Mouse (Mus musculus): ENCODE data around the gene Trappc2l. TPM values are rescaled to one million over a fixed set of nuclear protein-coding genes. Genes with fewer than 3 reads are reported as not detected.

Trappc2l gene
- polyA plus RNA-seq, 1 experiment from 2014 or later: 46.3 TPM

GRCm38 (mm10) chr8:122585411-122585891 lies 26.0 kb upstream of the Trappc2l start:
- Histone ChIP-seq H3K27me3 (no peaks in the 10 kb centered on the region; the same call in 1 of the 2 replicates), H3K36me3 (no peaks in the 10 kb centered on the region), H3K9me3 (no peaks in the 10 kb centered on the region), H3K4me3 (no peak overlapping the region), H3K4me2 (replicated peaks) (no peak overlapping the region), H3K27ac (no peak overlapping the region), H3K4me1 (no peaks in the 10 kb centered on the region), H3K9ac (no peak overlapping the region)
- WGBS: 49% methylated on average over 14 of the region's 14 CpGs
- ATAC-seq (ENCODE audit: insufficient number of reproducible peaks, insufficient read depth, low FRiP score, low TSS enrichment): no peak

GRCm38 (mm10) chr8:122586171-122586570 lies 25.3 kb upstream of the Trappc2l start:
- WGBS: 47% methylated on average over 7 of the region's 7 CpGs
- ATAC-seq (ENCODE audit: insufficient number of reproducible peaks, insufficient read depth, low FRiP score, low TSS enrichment): no peak
- no peak overlapping the region for H3K4me2 ChIP-seq (replicated peaks)

GRCm38 (mm10) chr8:122586749-122587148 lies 24.7 kb upstream of the Trappc2l start:
- Histone ChIP-seq H3K4me1 (no peaks in the 10 kb centered on the region), H3K9ac (no peak overlapping the region), H3K4me2 (replicated peaks) (no peak overlapping the region), H3K36me3 (no peaks in the 10 kb centered on the region), H3K27me3 (no peaks in the 10 kb centered on the region; the same call in 1 of the 2 replicates), H3K4me3 (no peak overlapping the region), H3K27ac (no peak overlapping the region), H3K9me3 (no peaks in the 10 kb centered on the region)
- WGBS: 83% methylated on average over 10 of the region's 10 CpGs
- ATAC-seq (ENCODE audit: insufficient number of reproducible peaks, insufficient read depth, low FRiP score, low TSS enrichment): no peak

More at GRCm38 (mm10) chr8:122586171-122586570, 25.3 kb upstream of the Trappc2l start:
- H3K9me3 ChIP-seq: no peaks in the 10 kb centered on the region
- H3K27ac ChIP-seq: no peak overlapping the region
- H3K9ac ChIP-seq: no peak overlapping the region
- no peak overlapping the region for H3K4me3 ChIP-seq
- H3K36me3 ChIP-seq: no peaks in the 10 kb centered on the region
- no peaks in the 10 kb centered on the region; the same call in 1 of the 2 replicates for H3K27me3 ChIP-seq
- H3K4me1 ChIP-seq: no peaks in the 10 kb centered on the region

GRCm38 (mm10) chr8:122593240-122593639 lies 18.2 kb upstream of the Trappc2l start:
- Histone ChIP-seq H3K4me1 (no peaks in the 10 kb centered on the region), H3K36me3 (no peaks in the 10 kb centered on the region), H3K9ac (no peak overlapping the region), H3K4me2 (replicated peaks) (no peak overlapping the region), H3K27ac (no peak overlapping the region), H3K4me3 (no peak overlapping the region), H3K9me3 (no peaks in the 10 kb centered on the region), H3K27me3 (no peaks in the 10 kb centered on the region)
- ATAC-seq (ENCODE audit: insufficient number of reproducible peaks, insufficient read depth, low FRiP score, low TSS enrichment): no peak
- whole genome bisulfite sequencing: 68% methylated on average over 12 of the region's 12 CpGs

- WGBS: 72% methylated on average over 19 of the region's 19 CpGs
- H3K36me3 ChIP-seq: no peaks in the 10 kb centered on the region
- ATAC-seq (ENCODE audit: insufficient number of reproducible peaks, insufficient read depth, low FRiP score, low TSS enrichment): no peak
- H3K4me2 ChIP-seq (replicated peaks): no peak overlapping the region
- no peaks in the 10 kb centered on the region for H3K27me3 ChIP-seq
- H3K4me3 ChIP-seq: no peak overlapping the region
- no peak overlapping the region for H3K27ac ChIP-seq
- no peaks in the 10 kb centered on the region for H3K9me3 ChIP-seq
- no peaks in the 10 kb centered on the region for H3K4me1 ChIP-seq
- no peak overlapping the region for H3K9ac ChIP-seq
Observed at GRCm38 (mm10) chr8:122593783-122594507, 17.5 kb upstream of the Trappc2l start.

GRCm38 (mm10) chr8:122596031-122596430 lies 15.4 kb upstream of the Trappc2l start:
- no peak for ATAC-seq (ENCODE audit: insufficient number of reproducible peaks, insufficient read depth, low FRiP score, low TSS enrichment)
- Histone ChIP-seq H3K4me2 (replicated peaks) (no peak overlapping the region), H3K9me3 (no peaks in the 10 kb centered on the region), H3K36me3 (0 out of 2 replicates have a peak, but pooled peaks cover 6% of the 10 kb centered on the region), H3K27me3 (no peaks in the 10 kb centered on the region), H3K4me3 (no peak overlapping the region), H3K9ac (no peak overlapping the region), H3K4me1 (no peaks in the 10 kb centered on the region), H3K27ac (no peak overlapping the region)
- 49% methylated on average over 4 of the region's 4 CpGs for WGBS

- Histone ChIP-seq H3K4me2 (replicated peaks) (no peak overlapping the region), H3K9ac (no peak overlapping the region), H3K27me3 (no peaks in the 10 kb centered on the region), H3K4me1 (no peaks in the 10 kb centered on the region), H3K27ac (no peak overlapping the region), H3K9me3 (no peaks in the 10 kb centered on the region), H3K4me3 (no peak overlapping the region), H3K36me3 (0 out of 2 replicates have a peak, but pooled peaks cover 6% of the 10 kb centered on the region)
- ATAC-seq (ENCODE audit: insufficient number of reproducible peaks, insufficient read depth, low FRiP score, low TSS enrichment): no peak
- WGBS: 93% methylated on average over 9 of the region's 9 CpGs
Observed at GRCm38 (mm10) chr8:122600666-122601065, 10.8 kb upstream of the Trappc2l start.

- Histone ChIP-seq H3K9ac (no peak overlapping the region), H3K9me3 (no peaks in the 10 kb centered on the region), H3K4me1 (no peaks in the 10 kb centered on the region), H3K27ac (no peak overlapping the region), H3K36me3 (no peaks in the 10 kb centered on the region), H3K4me3 (no peak overlapping the region), H3K27me3 (no peaks in the 10 kb centered on the region), H3K4me2 (replicated peaks) (no peak overlapping the region)
- ATAC-seq (ENCODE audit: insufficient number of reproducible peaks, insufficient read depth, low FRiP score, low TSS enrichment): no peak
- WGBS: 67% methylated on average over 1 of the region's 1 CpGs
Observed at GRCm38 (mm10) chr8:122604640-122605039, 6.8 kb upstream of the Trappc2l start.

GRCm38 (mm10) chr8:122605367-122605766 lies 6.1 kb upstream of the Trappc2l start:
- WGBS: 78% methylated on average over 4 of the region's 4 CpGs
- Histone ChIP-seq H3K4me1 (peaks cover under 1% of the 10 kb centered on the region; the same call in 1 of the 2 replicates), H3K4me2 (replicated peaks) (no peak overlapping the region), H3K4me3 (no peak overlapping the region), H3K36me3 (no peaks in the 10 kb centered on the region), H3K9ac (no peak overlapping the region), H3K27me3 (no peaks in the 10 kb centered on the region), H3K9me3 (no peaks in the 10 kb centered on the region), H3K27ac (no peak overlapping the region)
- ATAC-seq (ENCODE audit: insufficient number of reproducible peaks, insufficient read depth, low FRiP score, low TSS enrichment): no peak

- Histone ChIP-seq H3K27ac (no peak overlapping the region), H3K36me3 (no peaks in the 10 kb centered on the region), H3K4me1 (peaks cover 7% of the 10 kb centered on the region), H3K4me3 (no peak overlapping the region), H3K9ac (no peak overlapping the region), H3K9me3 (no peaks in the 10 kb centered on the region), H3K27me3 (no peaks in the 10 kb centered on the region), H3K4me2 (replicated peaks) (no peak overlapping the region)
- no peak for ATAC-seq (ENCODE audit: insufficient number of reproducible peaks, insufficient read depth, low FRiP score, low TSS enrichment)
- 82% methylated on average over 11 of the region's 12 CpGs for WGBS
Observed at GRCm38 (mm10) chr8:122606810-122607209, 4.6 kb upstream of the Trappc2l start.

GRCm38 (mm10) chr8:122610209-122610608 lies 1.2 kb upstream of the Trappc2l start:
- no peak overlapping the region for H3K27ac ChIP-seq
- H3K4me2 ChIP-seq (replicated peaks): peak overlapping the region; percentile 88; the same call in 1 of the 2 replicates

GRCm38 (mm10) chr8:122610612-122611277 lies 695 bp upstream of the Trappc2l start:
- Histone ChIP-seq H3K36me3 (peaks cover 14% of the 10 kb centered on the region), H3K4me2 (replicated peaks) (peak overlapping the region; percentile 88), H3K9me3 (no peaks in the 10 kb centered on the region), H3K27me3 (no peaks in the 10 kb centered on the region), H3K9ac (peak overlapping the region; percentile 66), H3K27ac (0 out of 2 replicates have a peak overlapping the region, but pooled peaks have one; percentile 60), H3K4me1 (peaks cover 16% of the 10 kb centered on the region), H3K4me3 (peak overlapping the region; percentile 76)
- no peak; the same call in 1 of the 2 replicates for ATAC-seq (ENCODE audit: insufficient number of reproducible peaks, insufficient read depth, low FRiP score, low TSS enrichment)
- WGBS: 4% methylated on average over 20 of the region's 20 CpGs

More at GRCm38 (mm10) chr8:122610209-122610608, 1.2 kb upstream of the Trappc2l start:
- H3K4me3 ChIP-seq: peak overlapping the region; percentile 76; the same call in 1 of the 2 replicates
- no peak for ATAC-seq (ENCODE audit: insufficient number of reproducible peaks, insufficient read depth, low FRiP score, low TSS enrichment)
- H3K4me1 ChIP-seq: peaks cover 16% of the 10 kb centered on the region
- H3K9me3 ChIP-seq: no peaks in the 10 kb centered on the region
- no peak overlapping the region for H3K9ac ChIP-seq
- H3K27me3 ChIP-seq: no peaks in the 10 kb centered on the region
- 64% methylated on average over 4 of the region's 4 CpGs for WGBS
- H3K36me3 ChIP-seq: peaks cover 14% of the 10 kb centered on the region

All from embryonic facial prominence, embryonic 12.5 days (tissue).